ENCODE assay signal across 8 mouse cellular contexts in the genomic region with DNA sequence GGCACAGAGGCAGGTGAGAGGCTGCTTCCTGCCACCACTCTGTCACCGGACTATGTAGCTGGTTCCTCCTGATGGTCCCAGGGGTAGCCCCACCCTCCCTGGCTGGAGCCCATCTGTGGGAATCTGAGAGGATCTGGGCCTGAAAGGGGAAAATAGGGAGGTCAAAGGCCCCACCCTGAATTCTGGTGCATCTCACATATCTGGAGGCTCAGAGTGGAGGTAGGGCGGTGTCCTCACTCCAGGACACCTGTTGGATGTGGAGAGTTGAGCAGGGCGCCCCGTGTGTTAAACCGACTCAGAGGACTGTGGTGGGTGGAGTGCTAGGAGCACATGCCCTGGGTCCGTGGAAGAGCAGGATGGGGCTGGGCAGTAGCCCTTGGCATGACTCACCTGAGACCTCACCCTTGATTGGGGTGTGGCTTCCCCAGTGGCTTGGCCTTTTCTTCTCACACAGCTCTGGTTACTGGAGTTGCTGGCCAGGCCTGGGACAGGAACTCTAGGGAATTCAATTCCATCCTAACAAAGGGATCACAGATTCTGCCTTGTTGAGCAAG. TPM values are rescaled to one million over a fixed set of nuclear protein-coding genes. Genes with fewer than 3 reads are reported as not detected.
DNase-seq lines count a peak whose midpoint lies in the region; ATAC-seq and TF ChIP-seq lines count a peak whose summit lies in the region.

A gene (minus strand): TSS at position 256 of the 554 bp plus-strand sequence.

- intact Hi-C loops in left cerebral cortex, postnatal 4 days (cut with DNase I), result no loop called here
- intact Hi-C loops in left cerebral cortex, postnatal 25 days (cut with DNase I), result no loop called here

- no peaks in the 10 kb centered on the region for H3K36me3 ChIP-seq in hindbrain, embryonic 15.5 days
- no peaks in the 10 kb centered on the region for H3K36me3 ChIP-seq in neural tube, embryonic 13.5 days

- H3K9me3 ChIP-seq in hindbrain, embryonic 15.5 days, result no peaks in the 10 kb centered on the region
- H3K9me3 ChIP-seq in neural tube, embryonic 13.5 days, result no peaks in the 10 kb centered on the region

- ATAC-seq in hindbrain, embryonic 15.5 days (ENCODE audit: low FRiP score, low read depth), result no peak
- no peak for ATAC-seq in neural tube, embryonic 13.5 days (ENCODE audit: low read depth)

- no peak for TF ChIP-seq CTCF in cerebellum, adult 2 months (IDR thresholded peaks at IDR 0.05; ENCODE audit: borderline replicate concordance, insufficient read depth, low read depth, low read length)

- H3K4me1 ChIP-seq in cerebellum, adult 2 months (ENCODE audit: control insufficient read depth, insufficient read depth, low read length), result no peaks in the 10 kb centered on the region
- H3K4me1 ChIP-seq in hindbrain, embryonic 15.5 days (replicated peaks), result no peaks in the 10 kb centered on the region
- no peaks in the 10 kb centered on the region for H3K4me1 ChIP-seq in neural tube, embryonic 13.5 days (replicated peaks)

- DNase-seq in cerebellum, adult 2 months, result no peak
- no peak for DNase-seq in cerebellum, postnatal 14 days
- no peak for DNase-seq in left cerebral cortex, postnatal 4 days
- no peak for DNase-seq in left cerebral cortex, postnatal 25 days (ENCODE audit: low spot score in 2 of 2)
- no peak for DNase-seq in thymus, adult 18-20 months
- no peak for DNase-seq in thymus, postnatal 10 days (ENCODE audit: low spot score in 2 of 2)

- no peak for TF ChIP-seq POLR2A in cerebellum, adult 2 months (IDR thresholded peaks at IDR 0.05; ENCODE audit: borderline replicate concordance, insufficient read depth, low read length)

- no peak within 1 kb of the TSS for H3K27ac ChIP-seq in cerebellum, adult 2 months (ENCODE audit: insufficient read depth, low read length)
- H3K27ac ChIP-seq in hindbrain, embryonic 15.5 days (replicated peaks), result no peak within 1 kb of the TSS
- H3K27ac ChIP-seq in neural tube, embryonic 13.5 days (replicated peaks), result no peak within 1 kb of the TSS

- 69% methylated on average over 6 of the region's 6 CpGs for WGBS in cerebellum, adult 2 months
- WGBS in hindbrain, embryonic 15.5 days, result 82% methylated on average over 6 of the region's 6 CpGs
- WGBS in neural tube, embryonic 13.5 days, result 82% methylated on average over 6 of the region's 6 CpGs

- H3K9ac ChIP-seq in hindbrain, embryonic 15.5 days, result no peak within 1 kb of the TSS
- no peak within 1 kb of the TSS for H3K9ac ChIP-seq in neural tube, embryonic 13.5 days

- no peak within 1 kb of the TSS for H3K4me2 ChIP-seq in hindbrain, embryonic 15.5 days
- H3K4me2 ChIP-seq in neural tube, embryonic 13.5 days, result no peak within 1 kb of the TSS

- H3K4me3 ChIP-seq in cerebellum, adult 2 months (replicated peaks; ENCODE audit: insufficient read depth, low read depth, low read length), result no peak within 1 kb of the TSS
- H3K4me3 ChIP-seq in hindbrain, embryonic 15.5 days, result no peak within 1 kb of the TSS
- H3K4me3 ChIP-seq in neural tube, embryonic 13.5 days, result no peak within 1 kb of the TSS

- peaks cover 2% of the 10 kb centered on the region; the same call in 1 of the 2 replicates for H3K27me3 ChIP-seq in cerebellum, adult 2 months (ENCODE audit: control insufficient read depth, insufficient read depth, low read length)
- peaks cover 24% of the 10 kb centered on the region; the same call in 1 of the 2 replicates for H3K27me3 ChIP-seq in hindbrain, embryonic 15.5 days
- H3K27me3 ChIP-seq in neural tube, embryonic 13.5 days, result peaks cover 35% of the 10 kb centered on the region

RNA-seq across cellular contexts. Expression of the gene that starts here (rescaled TPM):
- 15.9 and 18.9 TPM in 2 replicates for polyA plus RNA-seq in cerebellum, adult 2 months (2012; rRNA removed)
- total RNA-seq in left cerebral cortex, postnatal 4 days (2021), result 10 to 100 TPM; 13.5 to 15.5 TPM
- total RNA-seq in left cerebral cortex, postnatal 25 days (2021), result 1 to 10 TPM; 8.0 to 9.3 TPM
- polyA plus RNA-seq in hindbrain, embryonic 15.5 days (2015; fragmentation: Nextera tagmentation; extraction: Ambion mirVana), result 12.6 and 14.8 TPM in 2 replicates
- 13.7 and 14.8 TPM in 2 replicates for polyA plus RNA-seq in neural tube, embryonic 13.5 days (2015; fragmentation: Nextera tagmentation; extraction: Ambion mirVana)
